Mouse (Mus musculus) megakaryocyte, embryonic 14.5 days (primary cell): ENCODE data around the gene Cldn14.

Source experiments
- FLI1 ChIP-seq: IDR thresholded peaks from 2 replicates; pipeline ENCODE4 v1.6.1; 2012; ENCODE audit warnings: low read length, inconsistent platforms, mixed read lengths
- GATA1 ChIP-seq: IDR thresholded peaks from 3 replicates; pipeline ENCODE4 v1.6.1; 2012; ENCODE audit warnings: mixed read lengths, low read length, inconsistent platforms, borderline replicate concordance

DNA sequence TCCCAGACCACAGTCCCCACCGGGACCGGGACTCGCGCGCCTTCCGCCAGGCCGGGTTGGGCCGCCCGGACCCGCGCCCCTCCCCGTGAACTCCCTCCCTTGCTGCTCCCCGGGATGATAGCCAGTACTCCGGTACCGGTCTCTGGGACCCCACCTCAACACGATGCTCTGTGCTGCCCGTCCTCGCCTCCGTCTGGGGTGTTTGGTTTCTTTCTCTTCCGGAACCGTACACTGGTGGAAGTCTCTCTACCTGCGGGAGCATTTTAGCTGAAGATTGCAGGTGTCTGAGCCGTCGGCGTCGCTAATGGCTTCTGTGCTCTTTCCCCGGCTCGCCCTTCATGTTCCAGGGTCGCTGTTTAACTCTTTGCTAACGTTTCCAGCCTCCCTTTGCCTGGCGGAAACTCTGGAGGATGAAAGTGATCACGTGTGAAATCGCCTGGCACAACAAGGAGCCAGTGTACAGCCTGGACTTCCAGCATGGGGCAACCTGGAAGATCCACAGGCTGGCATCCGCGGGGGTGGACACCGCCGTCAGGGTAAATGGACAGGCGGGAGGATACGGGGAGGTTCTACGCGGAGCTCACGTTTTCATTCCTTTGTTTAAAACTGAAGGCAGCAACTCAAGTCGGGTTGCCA lies 124.4 kb downstream of the Cldn14 start:
- TF ChIP-seq GATA1 = no peak
- no peak for TF ChIP-seq FLI1
